Mouse (Mus musculus): Measurements from ENCODE around the gene Slc19a1.

Slc19a1 gene

GRCm38 (mm10) chr10:77031768-77032375 is at the start of gene Slc19a1:
Gene Slc19a1 (plus strand): TSS chr10:77032241.
- DNase-seq (ENCODE audit: low spot score in 2 of 2): no peak

GRCm38 (mm10) chr10:76988586-76988985 is 43.5 kb upstream of the Slc19a1 start:
- DNase-seq (ENCODE audit: low spot score in 2 of 2): no peak

- no peak for DNase-seq (ENCODE audit: low spot score in 2 of 2)
Observed at GRCm38 (mm10) chr10:76992456-76992855, 39.6 kb upstream of the Slc19a1 start.

- DNase-seq (ENCODE audit: low spot score in 2 of 2): no peak
Observed at GRCm38 (mm10) chr10:76997759-76998513, 34.1 kb upstream of the Slc19a1 start.

GRCm38 (mm10) chr10:77004936-77005335 is 27.1 kb upstream of the Slc19a1 start:
- no peak for DNase-seq (ENCODE audit: low spot score in 2 of 2)

GRCm38 (mm10) chr10:77007433-77008108 is 24.5 kb upstream of the Slc19a1 start:
- DNase-seq (ENCODE audit: low spot score in 2 of 2): no peak

GRCm38 (mm10) chr10:77008109-77008561 is 23.9 kb upstream of the Slc19a1 start:
- DNase-seq (ENCODE audit: low spot score in 2 of 2): peak; percentile 44 to 54

- DNase-seq (ENCODE audit: low spot score in 2 of 2): no peak
Observed at GRCm38 (mm10) chr10:77008698-77009097, 23.3 kb upstream of the Slc19a1 start.

- no peak for DNase-seq (ENCODE audit: low spot score in 2 of 2)
Observed at GRCm38 (mm10) chr10:77011681-77012080, 20.4 kb upstream of the Slc19a1 start.

GRCm38 (mm10) chr10:77016080-77016479 is 16.0 kb upstream of the Slc19a1 start:
- no peak for DNase-seq (ENCODE audit: low spot score in 2 of 2)

- no peak for DNase-seq (ENCODE audit: low spot score in 2 of 2)
Observed at GRCm38 (mm10) chr10:77016499-77016898, 15.5 kb upstream of the Slc19a1 start.

GRCm38 (mm10) chr10:77017061-77017460 is 15.0 kb upstream of the Slc19a1 start:
- no peak for DNase-seq (ENCODE audit: low spot score in 2 of 2)

GRCm38 (mm10) chr10:77017662-77018061 is 14.4 kb upstream of the Slc19a1 start:
- DNase-seq (ENCODE audit: low spot score in 2 of 2): no peak

GRCm38 (mm10) chr10:77021399-77022052 is 10.5 kb upstream of the Slc19a1 start:
- DNase-seq (ENCODE audit: low spot score in 2 of 2): peak; percentile 78 to 85

GRCm38 (mm10) chr10:77022301-77023130 is 9.5 kb upstream of the Slc19a1 start:
- no peak for DNase-seq (ENCODE audit: low spot score in 2 of 2)

GRCm38 (mm10) chr10:77024231-77024630 is 7.8 kb upstream of the Slc19a1 start:
- DNase-seq (ENCODE audit: low spot score in 2 of 2): no peak

- DNase-seq (ENCODE audit: low spot score in 2 of 2): no peak
Observed at GRCm38 (mm10) chr10:77026944-77027343, 5.1 kb upstream of the Slc19a1 start.

GRCm38 (mm10) chr10:77028782-77029296 is 3.2 kb upstream of the Slc19a1 start:
- no peak for DNase-seq (ENCODE audit: low spot score in 2 of 2)

GRCm38 (mm10) chr10:77029761-77030160 is 2.3 kb upstream of the Slc19a1 start:
- no peak for DNase-seq (ENCODE audit: low spot score in 2 of 2)

- DNase-seq (ENCODE audit: low spot score in 2 of 2): no peak
Observed at GRCm38 (mm10) chr10:77030666-77031065, 1.4 kb upstream of the Slc19a1 start.

Data from right cerebral cortex, adult 2 months (tissue).